Mouse (Mus musculus): Measurements from ENCODE around the gene Cdip1.
"Not testable (repeated sequence)": the region's sequence is repeated elsewhere in the genome, so short reads cannot be mapped to it uniquely, and the experiment has no call there.

The Cdip1 gene

DNA sequence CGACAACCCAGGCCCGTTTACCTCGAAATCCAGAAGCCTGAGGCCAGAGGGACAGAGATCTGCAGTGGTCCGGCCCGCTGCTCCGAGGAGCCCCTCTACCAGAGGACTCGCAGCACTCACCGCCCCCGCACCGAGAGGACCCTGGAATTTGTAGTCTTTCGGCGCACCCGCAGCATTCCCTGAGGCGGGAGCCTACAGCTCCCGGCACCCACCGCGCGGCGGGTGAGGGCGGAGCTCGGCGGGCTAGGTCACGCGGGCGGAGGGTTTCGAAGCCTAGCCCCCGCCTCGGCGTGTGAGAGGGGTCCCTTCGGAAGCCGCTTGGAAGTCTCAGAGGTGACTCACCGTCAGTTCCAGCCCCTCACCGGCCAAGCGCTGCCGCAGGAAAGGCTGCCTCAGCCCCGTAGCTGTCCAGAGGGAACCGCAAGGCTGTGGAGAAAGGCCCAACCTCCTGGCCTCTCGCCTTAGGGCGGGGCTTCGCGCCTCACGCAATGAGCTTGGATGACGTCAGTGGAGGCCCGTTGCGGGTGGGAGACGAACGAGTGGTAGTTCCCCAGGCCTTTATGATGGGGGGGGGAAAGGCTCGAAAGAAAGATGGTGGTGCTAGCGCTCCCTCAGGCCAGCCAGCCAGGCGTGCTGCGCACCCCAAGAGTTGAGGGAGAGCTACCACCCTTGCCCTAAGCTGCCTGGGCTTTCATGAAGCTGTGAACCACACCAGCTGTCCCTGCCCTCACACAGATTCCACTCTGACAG lies at the start of gene Cdip1:
Cdip1 (minus strand) TSS at position 483 of the 750 bp plus-strand sequence.
- DNase-seq: peak; percentile 96

DNA sequence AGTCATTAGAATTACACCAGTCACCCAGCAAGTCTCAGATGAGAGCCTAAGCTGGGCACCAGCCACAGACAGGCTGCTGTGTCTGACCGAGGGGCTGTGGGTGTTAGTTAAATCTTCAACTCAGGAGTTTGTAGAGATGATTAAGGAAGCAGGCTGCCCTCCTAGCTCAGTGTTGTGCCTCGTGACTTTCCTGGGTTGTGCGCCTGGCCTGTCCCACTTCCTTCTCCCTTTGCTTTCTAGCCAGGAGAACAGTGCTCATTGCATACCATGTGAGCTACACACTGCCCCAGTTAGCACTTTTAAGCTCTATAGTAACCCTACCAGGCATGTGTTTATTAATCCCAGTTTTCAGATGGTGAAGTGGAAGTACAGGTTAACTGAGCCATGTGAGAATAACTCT lies 49.5 kb upstream of the Cdip1 start:
- DNase-seq: no peak

- no peak for DNase-seq
These were observed 47.5 kb upstream of the Cdip1 start for GRCm38 (mm10) chr16:4837631-4838030.

DNA sequence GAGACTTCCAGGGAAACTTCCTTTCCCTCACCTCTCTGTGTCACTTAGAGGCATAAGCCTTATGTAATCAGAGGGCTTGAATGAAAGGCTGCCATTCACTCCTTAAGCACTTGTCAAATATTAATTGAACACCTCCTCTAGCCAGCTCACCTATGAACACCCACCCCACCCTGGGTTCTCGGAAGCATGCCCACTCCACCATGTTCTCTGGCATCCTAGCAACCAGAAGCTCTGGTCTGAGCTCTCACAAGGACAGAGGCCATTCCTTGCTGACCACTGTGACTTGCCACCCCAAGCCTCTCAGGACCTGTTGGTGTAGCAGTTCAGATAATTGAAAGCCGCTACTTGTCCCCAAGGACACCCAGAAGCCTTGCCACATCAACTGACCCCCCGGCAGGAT lies 45.1 kb upstream of the Cdip1 start, which contains the start of gene 4930562C15Rik:
4930562C15Rik (plus strand) TSS at position 226 of the 400 bp plus-strand sequence.
- no peak for DNase-seq

- no peak for DNase-seq
These were observed 43.8 kb upstream of the Cdip1 start for GRCm38 (mm10) chr16:4833858-4834257.

DNA sequence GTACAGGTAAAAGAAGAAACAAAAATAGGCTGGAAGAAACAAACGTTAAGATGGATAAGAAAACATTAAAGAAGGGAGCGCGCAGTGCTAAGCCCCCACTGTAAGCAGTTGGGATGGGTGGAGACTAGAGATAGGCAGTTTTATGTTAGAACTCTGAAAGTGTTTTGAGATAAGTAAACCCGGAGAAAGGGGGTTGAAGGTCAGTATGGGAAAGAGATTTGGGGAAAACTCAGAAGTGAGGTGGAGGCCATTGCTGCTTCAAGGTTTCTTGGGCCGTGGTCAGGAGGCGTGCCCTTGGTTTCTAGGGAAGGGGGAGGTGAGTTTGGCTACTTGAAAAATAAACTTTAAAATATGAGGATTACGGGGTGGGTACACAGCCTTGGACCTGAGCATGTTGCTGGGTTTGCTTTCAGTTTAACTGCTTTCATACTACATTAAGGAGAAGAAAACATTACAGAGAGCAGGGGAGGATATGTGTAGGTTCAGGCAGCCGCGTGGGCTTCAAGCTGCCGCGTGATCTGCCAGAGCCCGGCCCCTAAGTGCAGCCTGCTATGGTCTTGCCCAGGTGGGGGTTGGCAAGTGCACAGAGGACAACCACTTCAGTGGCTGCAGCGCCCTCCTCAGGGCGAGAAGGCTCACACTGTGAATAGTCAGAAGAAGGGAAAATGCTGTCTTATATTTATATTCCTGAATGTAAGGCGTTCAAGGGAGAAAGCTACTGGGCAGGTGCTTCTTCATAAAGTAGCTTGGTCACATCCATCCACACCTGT lies 41.7 kb upstream of the Cdip1 start:
- DNase-seq: peak; percentile 55

DNA sequence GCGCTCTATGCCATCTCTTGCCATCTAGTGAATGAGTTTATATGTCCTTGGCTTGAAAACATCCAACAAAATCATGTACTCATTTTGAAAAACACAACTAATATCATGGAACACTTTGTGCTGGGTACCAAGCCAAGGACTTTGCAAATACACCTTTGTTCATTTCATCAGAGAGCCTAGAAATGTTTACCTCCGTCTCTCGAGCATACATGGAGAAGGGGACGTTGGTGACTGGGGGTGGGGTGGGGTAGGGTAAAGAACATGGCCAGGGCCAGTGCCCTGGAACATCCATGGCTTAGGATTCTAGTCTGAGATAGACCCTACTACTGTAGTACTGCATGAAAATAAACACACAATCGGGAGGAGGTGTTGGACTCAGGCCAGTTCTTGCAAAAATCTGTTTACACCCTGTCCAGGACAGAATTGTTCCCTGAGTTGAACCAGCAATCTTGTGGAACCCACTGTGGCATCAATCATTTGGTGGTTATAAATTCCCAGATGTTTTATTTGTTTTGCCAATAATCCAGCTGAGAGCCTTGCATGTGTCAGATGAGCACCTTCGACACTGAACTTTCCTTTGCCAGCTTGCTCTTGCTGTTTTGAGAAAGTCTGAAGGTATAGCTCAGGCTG lies 39.3 kb upstream of the Cdip1 start:
- DNase-seq: no peak

DNA sequence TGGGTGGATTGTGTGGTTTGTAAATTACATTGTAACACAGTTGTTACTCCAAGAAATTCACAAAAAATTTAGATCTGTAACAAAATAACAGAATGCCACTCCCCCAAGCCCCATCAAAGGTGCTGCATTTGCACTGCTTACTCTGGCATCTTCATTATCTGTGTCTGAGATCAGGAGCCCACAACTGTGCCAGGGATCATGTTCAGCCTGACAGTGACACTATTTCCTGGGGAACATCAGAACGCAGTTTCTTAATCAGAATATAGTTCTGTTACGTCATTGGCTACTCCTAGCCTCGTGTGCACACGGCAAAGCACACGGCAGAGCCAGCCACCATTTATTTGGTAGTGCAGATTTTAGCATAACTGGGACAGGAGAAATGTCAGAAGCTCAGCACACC lies 37.5 kb upstream of the Cdip1 start:
- no peak for DNase-seq

GRCm38 (mm10) chr16:4824466-4824865 lies 34.4 kb upstream of the Cdip1 start:
- DNase-seq: not testable (repeated sequence)

DNA sequence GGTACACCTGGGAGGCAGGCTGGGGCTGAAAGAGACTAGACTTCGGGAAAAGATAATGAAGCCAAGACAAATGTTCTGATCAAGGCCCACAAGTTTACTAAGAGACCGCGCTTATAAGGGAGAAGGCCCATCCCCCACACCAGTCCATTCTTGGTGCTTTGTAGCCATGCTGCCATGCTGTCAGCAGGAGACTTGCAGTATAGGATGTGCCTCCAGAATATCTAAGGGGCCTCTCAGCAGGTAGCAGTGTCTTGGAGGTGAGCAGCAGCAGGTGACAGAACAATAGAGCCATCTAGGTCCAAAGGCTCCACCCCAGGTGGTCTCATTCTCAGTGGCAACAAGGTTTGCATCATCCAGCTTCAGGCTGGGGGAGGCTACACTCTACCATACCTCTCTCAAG lies 28.3 kb upstream of the Cdip1 start:
- no peak for DNase-seq

- no peak for DNase-seq
These were observed 6.5 kb upstream of the Cdip1 start for GRCm38 (mm10) chr16:4796631-4797030.

GRCm38 (mm10) chr16:4791332-4791731 lies 1.2 kb upstream of the Cdip1 start:
- DNase-seq: no peak

DNA sequence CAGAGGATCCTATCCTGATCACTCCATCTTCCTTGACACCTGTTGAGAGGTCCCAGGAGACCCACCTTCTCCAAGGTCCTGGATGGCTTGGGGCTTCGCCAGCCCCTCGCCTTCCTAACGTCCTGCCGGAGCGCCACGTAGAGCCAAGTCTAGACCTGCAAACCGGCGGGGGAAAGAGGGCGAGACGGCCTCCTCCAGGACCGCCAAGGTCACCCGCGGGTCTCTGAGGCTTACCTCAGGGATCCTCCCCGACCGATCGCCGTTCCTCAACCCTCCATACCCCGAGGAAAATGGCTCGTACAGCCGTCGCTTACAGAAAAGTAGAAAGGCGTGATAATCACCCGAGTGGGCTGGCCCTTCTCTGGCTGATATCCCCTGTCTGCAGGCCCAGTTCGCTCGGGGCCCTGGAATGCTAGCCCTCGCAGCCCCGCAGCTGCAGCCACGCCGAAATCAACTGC lies 752 bp downstream of the Cdip1 start:
- peak; percentile 64 for DNase-seq

DNA sequence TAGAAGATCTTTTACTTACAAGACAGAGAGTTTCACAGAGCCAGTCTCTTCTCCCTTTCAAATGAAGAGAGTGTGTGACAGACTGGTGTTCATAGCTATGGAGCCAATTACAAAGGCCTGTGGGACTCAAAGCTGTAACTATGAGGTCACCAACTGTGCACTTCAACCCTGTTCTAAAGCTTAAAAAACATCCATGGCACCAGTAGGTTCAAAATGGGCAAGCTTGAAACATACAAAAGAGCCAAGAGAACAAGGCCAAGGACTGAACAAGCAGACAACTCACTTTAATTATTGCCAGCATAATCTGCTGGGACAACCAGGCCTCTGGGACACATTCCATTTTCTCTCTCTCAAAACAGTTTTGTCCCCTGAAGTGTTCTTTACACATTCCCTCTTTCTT lies 1.9 kb downstream of the Cdip1 start:
- DNase-seq: no peak

DNA sequence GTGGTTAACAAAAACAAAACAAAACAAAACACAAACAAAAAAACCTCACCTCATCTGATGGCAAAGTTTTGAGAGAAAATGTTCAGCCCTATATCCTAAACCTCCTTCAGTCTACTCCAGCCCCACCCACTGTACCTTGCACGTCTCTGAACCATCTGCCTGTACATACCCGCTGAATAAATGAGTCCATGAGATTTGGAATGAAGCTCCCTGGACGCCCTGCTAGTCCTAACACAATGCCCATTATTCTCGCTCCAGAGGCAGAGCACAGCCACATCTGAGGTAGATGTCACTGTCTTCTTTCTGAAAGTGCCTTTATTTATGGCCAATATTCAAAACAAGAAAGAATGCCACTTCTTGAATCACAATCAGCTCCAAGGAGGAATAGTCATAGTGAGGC lies 4.4 kb downstream of the Cdip1 start:
- no peak for DNase-seq

GRCm38 (mm10) chr16:4782515-4782914 lies 7.6 kb downstream of the Cdip1 start:
- DNase-seq: no peak

DNA sequence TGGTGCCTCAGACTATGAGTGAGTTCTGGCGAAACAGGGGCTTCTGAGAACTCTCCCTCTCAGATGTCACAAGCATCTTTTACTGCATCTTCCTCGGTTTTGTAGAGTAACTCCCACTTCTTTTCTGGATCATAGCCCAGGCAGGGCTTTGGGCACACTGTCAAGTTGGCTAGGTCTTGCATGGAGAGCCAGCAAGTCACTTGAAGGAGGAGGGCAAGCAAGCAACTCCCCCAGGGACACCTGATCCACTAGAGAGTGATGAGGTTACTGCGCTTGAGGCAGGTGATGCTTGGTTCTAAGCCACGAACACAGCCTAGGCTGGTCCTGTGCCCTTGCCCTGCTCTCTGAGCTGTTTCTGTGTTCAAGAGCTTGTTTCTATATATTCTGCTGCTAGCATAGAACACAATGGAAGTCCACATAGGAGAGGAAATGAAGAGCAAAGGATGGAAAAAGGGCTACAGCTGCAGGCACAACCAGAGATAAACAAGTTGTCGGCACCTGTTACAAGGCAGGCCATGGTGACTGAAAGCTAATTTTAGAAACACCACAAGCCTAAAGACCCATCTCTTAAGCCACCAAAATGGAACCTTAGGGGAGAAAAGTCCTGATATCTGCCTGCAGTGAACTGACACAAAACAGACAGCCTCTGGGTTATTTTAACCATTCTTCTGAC lies 8.4 kb downstream of the Cdip1 start:
- peak; percentile 38 for DNase-seq

DNA sequence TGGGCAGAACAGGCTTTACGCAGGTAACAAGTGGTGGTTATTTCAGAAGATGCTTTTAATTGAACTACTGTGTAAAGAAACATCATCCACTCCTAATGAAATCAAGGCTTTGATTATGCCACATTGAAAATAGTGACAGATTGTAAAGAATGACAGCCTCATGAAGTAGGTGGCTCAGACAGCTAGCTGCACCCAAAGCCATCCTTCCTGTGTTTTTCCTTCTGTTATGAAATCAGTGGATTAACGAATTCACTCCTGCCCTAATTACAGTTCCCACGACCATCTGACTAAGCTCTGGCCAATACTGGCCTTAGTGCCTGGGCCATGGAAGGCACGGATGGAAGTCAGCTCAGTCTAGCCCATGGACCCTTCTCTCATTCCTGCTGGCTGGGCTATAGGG lies 11.2 kb downstream of the Cdip1 start:
- no peak for DNase-seq

DNA sequence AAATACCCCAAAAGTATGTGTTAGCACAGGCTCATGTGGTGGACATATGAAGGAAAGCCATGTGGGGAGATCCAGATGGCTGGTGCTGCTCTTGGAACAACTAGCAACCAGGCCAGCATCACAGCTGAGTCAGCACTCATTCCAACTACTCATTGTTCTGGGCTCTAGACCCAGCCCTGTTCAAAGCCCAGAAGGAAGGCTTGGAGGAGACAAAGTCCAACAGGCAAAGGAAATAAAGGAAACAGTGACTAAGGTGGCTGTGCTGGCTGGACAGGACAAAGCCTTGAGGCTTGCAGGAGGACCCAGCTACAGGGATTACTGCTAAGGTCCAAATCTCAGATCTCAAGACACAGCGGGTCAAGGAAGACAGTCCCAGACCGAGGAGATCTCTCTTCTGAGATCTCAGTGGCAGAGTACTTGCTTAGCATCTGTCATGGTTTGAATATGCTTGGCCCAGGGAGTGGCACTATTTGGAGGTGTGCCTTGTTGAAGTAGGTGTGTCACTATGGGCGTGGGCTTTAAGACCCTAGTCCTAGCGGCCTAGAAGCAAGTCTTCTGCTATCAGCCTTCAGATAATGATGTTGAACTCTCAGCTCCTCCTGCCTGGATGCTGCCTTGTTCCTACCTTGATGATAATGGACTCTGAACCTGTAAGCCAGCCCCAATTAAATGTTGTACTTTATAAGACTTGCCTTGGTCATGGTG lies 12.0 kb downstream of the Cdip1 start:
- no peak for DNase-seq

DNA sequence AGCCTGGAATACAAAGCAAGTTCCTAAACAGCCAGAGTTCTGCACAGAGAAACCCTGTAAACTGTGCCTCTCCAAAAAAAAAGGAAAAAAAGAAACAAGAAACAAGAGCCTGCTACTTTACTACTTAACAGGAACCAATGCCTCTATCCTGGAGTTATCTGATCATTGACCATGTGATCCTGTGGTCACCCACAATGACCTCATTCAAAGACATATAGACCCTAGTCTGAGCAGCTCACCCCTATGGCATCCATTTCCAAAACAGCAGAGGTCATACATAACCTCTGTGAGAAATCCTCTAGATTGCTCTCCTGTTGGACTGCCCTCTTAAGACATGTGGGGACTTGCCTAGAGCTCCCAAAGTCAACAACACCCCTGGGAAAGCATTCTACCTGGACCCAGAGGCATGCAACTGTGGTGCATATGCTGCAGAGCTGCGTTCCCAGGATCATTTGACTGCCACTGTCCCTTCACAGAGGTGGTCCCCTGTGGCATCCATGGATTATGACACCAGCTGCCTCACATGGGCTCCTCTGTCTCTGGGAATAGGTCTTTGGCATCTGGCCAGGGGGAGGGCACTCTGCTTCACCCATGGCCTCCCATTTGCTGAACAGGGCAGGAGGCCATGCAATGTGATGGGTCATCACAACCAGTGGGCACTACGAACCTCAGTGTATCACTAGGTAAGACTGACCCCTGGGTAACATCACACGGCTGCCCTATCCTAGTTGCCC lies 12.8 kb downstream of the Cdip1 start:
- DNase-seq: no peak

DNA sequence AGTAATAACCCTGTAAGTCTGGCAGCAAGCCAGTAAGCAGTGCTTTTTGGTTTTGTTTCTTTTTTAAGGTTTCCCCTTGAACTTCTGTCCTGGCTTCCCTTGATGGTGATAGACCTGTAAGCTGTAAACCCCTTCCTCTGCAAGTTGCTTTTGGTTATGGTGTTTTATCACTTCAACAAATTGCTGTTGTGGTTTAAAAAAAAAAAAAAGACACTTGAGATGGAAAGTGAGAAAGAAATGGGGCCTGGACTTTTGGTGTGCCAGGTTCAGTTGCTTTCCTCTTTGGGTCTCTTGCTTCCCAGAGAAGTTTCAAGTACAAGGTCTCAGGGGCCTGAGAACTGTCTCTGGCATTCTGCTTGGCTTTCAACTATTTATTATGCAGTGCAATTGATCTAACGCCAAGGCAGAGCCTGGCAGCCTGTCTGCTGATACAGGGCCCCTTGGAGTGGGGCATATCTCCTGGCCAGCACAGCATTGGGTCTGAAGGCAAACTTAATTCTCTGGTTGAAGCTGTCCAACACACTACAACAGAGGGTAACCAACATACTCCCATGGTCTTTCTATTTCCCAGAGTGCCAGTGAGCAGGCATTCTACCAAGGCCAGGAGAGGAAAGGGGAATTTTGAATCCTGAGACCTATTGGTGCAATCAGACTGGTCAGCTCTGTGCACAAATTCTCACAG lies 16.7 kb downstream of the Cdip1 start:
- DNase-seq: no peak
